Mouse (Mus musculus) left cerebral cortex, postnatal 4 days (tissue): ENCODE measurements around the gene Mrpl52. TPM values are rescaled to one million over a fixed set of nuclear protein-coding genes. Genes with fewer than 3 reads are reported as not detected.

Experiments used
- DNase-seq: peaks from one replicate; pipeline ENCODE4 v3.0.0-alpha.2; 2022
- intact Hi-C: fragments of 180-260 bp; cut with DNase I; formaldehyde crosslinking; loops from one replicate; pipeline ENCODE4 v1.15.1; 2025
- total RNA-seq, 2 experiments: library from RNA; stranded (reverse); gene quantifications; 2 replicates each; pipeline ENCODE4 v1.2.3; 2021

Mrpl52 gene
- total RNA-seq, 2 experiments from 2014 or later, result 147 to 150 TPM

GRCm38 (mm10) chr14:54463108-54463958 is 36.6 kb downstream of the Mrpl52 start:
- intact Hi-C loops, result no loop called here
- no peak for DNase-seq

- intact Hi-C loops, result no loop called here
- DNase-seq, result peak; percentile 90
Measured at GRCm38 (mm10) chr14:54463959-54464292, 37.2 kb downstream of the Mrpl52 start, which contains the start of gene Lrp10. Gene Lrp10 (plus strand): TSS chr14:54464137.

GRCm38 (mm10) chr14:54464293-54465005 is 37.7 kb downstream of the Mrpl52 start:
- peak; percentile 59 for DNase-seq
- intact Hi-C loops, result no loop called here

- intact Hi-C loops, result no loop called here
Measured at GRCm38 (mm10) chr14:54471467-54471866, 44.8 kb downstream of the Mrpl52 start.

GRCm38 (mm10) chr14:54472671-54473070 is 46.0 kb downstream of the Mrpl52 start:
- DNase-seq, result peak; percentile 79
- intact Hi-C loops, result no loop called here

More at GRCm38 (mm10) chr14:54471467-54471866, 44.8 kb downstream of the Mrpl52 start:
- no peak for DNase-seq

- intact Hi-C loops, result no loop called here
- no peak for DNase-seq
Measured at GRCm38 (mm10) chr14:54474744-54475143, 48.0 kb downstream of the Mrpl52 start.

- peak; percentile 63 for DNase-seq
- intact Hi-C loops, result no loop called here
Measured at GRCm38 (mm10) chr14:54475941-54476844, 49.5 kb downstream of the Mrpl52 start, which contains the start of gene Rem2. Gene Rem2 (plus strand): TSS chr14:54476100.

GRCm38 (mm10) chr14:54477172-54477909 is 50.6 kb downstream of the Mrpl52 start:
- intact Hi-C loops, result no loop called here
- no peak for DNase-seq

Other genes with a start within 250 kb of the Mrpl52 start
- 100 to 1,000 TPM; 103 to 114 TPM for gene Dad1, start 172.8 kb upstream of the Mrpl52 start, total RNA-seq
- 10 to 100 TPM; 37.1 to 38.9 TPM for gene Abhd4, start 172.7 kb upstream of the Mrpl52 start, total RNA-seq
- not detected for gene Olfr49, start 142.0 kb upstream of the Mrpl52 start, total RNA-seq
- gene Oxa1l, start 66.1 kb upstream of the Mrpl52 start, total RNA-seq, result 10 to 100 TPM; 56.8 to 64.1 TPM
- 1 to 10 TPM; 2.2 to 3.7 TPM for gene Slc7a7, start 9.1 kb upstream of the Mrpl52 start, total RNA-seq
- 10 to 100 TPM; 44.0 to 47.9 TPM for gene Mmp14, start 4.7 kb downstream of the Mrpl52 start, total RNA-seq
- gene Lrp10, start 37.2 kb downstream of the Mrpl52 start, total RNA-seq, result 10 to 100 TPM; 39.6 to 39.8 TPM
- 10 to 100 TPM; 15.0 to 17.2 TPM for gene Rem2, start 49.2 kb downstream of the Mrpl52 start, total RNA-seq
- gene Prmt5, start 90.6 kb downstream of the Mrpl52 start, total RNA-seq, result 10 to 100 TPM; 93.2 to 99.2 TPM
- 1 to 10 TPM; 8.1 to 9.1 TPM for gene Haus4, start 127.7 kb downstream of the Mrpl52 start, total RNA-seq
- gene Ajuba, start 150.6 kb downstream of the Mrpl52 start, total RNA-seq, result 1 to 10 TPM; 4.2 TPM
- 1 to 10 TPM; 3.2 to 4.4 TPM for gene 4931414P19Rik, start 179.1 kb downstream of the Mrpl52 start, total RNA-seq
- gene Psmb5, start 191.1 kb downstream of the Mrpl52 start, total RNA-seq, result 100 to 1,000 TPM; 182 to 197 TPM
- not detected for gene Psmb11, start 194.5 kb downstream of the Mrpl52 start, total RNA-seq
- gene Gm17606, start 214.0 kb downstream of the Mrpl52 start, total RNA-seq, result not detected
- 10 to 100 TPM; 17.2 to 20.7 TPM for gene Cdh24, start 214.5 kb downstream of the Mrpl52 start, total RNA-seq